Mouse (Mus musculus): ENCODE results near the gene Fcnb.

Fcnb gene

GRCm38 (mm10) chr2:28084768-28085167, at the start of gene Fcnb:
Gene Fcnb, minus strand, starts transcription at chr2:28084885.
- DNase-seq (ENCODE audit: low spot score in 2 of 2), result no peak

GRCm38 (mm10) chr2:28133833-28134232, 49.1 kb upstream of the Fcnb start:
- peak in 1 of 2 experiments; percentile 32 for DNase-seq (ENCODE audit: low spot score in 2 of 2)

- no peak for DNase-seq (ENCODE audit: low spot score in 2 of 2)
These were observed 47.4 kb upstream of the Fcnb start for GRCm38 (mm10) chr2:28132117-28132516.

GRCm38 (mm10) chr2:28126763-28127438, 42.2 kb upstream of the Fcnb start:
- DNase-seq (ENCODE audit: low spot score in 2 of 2), result no peak

- no peak for DNase-seq (ENCODE audit: low spot score in 2 of 2)
These were observed 39.2 kb upstream of the Fcnb start for GRCm38 (mm10) chr2:28123910-28124309.

- DNase-seq (ENCODE audit: low spot score in 2 of 2), result no peak
These were observed 36.6 kb upstream of the Fcnb start for GRCm38 (mm10) chr2:28121309-28121708.

GRCm38 (mm10) chr2:28120342-28120741, 35.7 kb upstream of the Fcnb start:
- no peak for DNase-seq (ENCODE audit: low spot score in 2 of 2)

GRCm38 (mm10) chr2:28118518-28119116, 33.9 kb upstream of the Fcnb start:
- no peak for DNase-seq (ENCODE audit: low spot score in 2 of 2)

- DNase-seq (ENCODE audit: low spot score in 2 of 2), result no peak
These were observed 33.0 kb upstream of the Fcnb start for GRCm38 (mm10) chr2:28117490-28118308.

- DNase-seq (ENCODE audit: low spot score in 2 of 2), result no peak
These were observed 24.1 kb upstream of the Fcnb start for GRCm38 (mm10) chr2:28108763-28109162.

GRCm38 (mm10) chr2:28106002-28106401, 21.3 kb upstream of the Fcnb start:
- DNase-seq (ENCODE audit: low spot score in 2 of 2), result no peak

GRCm38 (mm10) chr2:28103653-28104052, 19.0 kb upstream of the Fcnb start:
- DNase-seq (ENCODE audit: low spot score in 2 of 2), result no peak

- DNase-seq (ENCODE audit: low spot score in 2 of 2), result no peak
These were observed 17.2 kb upstream of the Fcnb start for GRCm38 (mm10) chr2:28101892-28102291.

- no peak for DNase-seq (ENCODE audit: low spot score in 2 of 2)
These were observed 16.3 kb upstream of the Fcnb start for GRCm38 (mm10) chr2:28100796-28101483.

GRCm38 (mm10) chr2:28098547-28099505, 14.1 kb upstream of the Fcnb start:
- no peak for DNase-seq (ENCODE audit: low spot score in 2 of 2)

GRCm38 (mm10) chr2:28096751-28097309, 12.1 kb upstream of the Fcnb start:
- DNase-seq (ENCODE audit: low spot score in 2 of 2), result no peak

GRCm38 (mm10) chr2:28092099-28092498, 7.4 kb upstream of the Fcnb start:
- no peak for DNase-seq (ENCODE audit: low spot score in 2 of 2)

- DNase-seq (ENCODE audit: low spot score in 2 of 2), result no peak
These were observed 6.4 kb upstream of the Fcnb start for GRCm38 (mm10) chr2:28091042-28091441.

- DNase-seq (ENCODE audit: low spot score in 2 of 2), result no peak
These were observed 5.8 kb upstream of the Fcnb start for GRCm38 (mm10) chr2:28090299-28091008.

- DNase-seq (ENCODE audit: low spot score in 2 of 2), result no peak
These were observed 4.4 kb upstream of the Fcnb start for GRCm38 (mm10) chr2:28089095-28089494.
